Comparison of ENCODE assay signal across 29 mouse cellular contexts in the genomic region with DNA sequence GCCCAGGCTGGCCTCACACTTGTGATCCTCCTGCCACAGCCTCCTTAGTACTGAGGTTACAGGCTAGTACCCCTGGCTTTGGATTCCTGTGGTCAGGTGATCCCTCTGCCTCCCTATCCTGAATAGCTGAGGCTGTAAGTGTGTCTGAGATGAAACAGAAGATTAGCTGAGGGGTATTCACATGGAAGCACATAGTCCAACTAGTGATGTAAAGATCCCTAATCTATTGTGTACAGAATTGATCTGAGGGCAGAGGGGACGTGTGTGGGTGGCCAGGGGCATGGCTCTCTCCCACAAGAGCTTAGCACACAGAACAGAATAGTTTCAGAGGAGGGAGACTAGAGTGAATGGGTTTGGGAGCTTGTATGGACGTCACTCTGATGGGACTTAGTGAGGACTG. TPM values are rescaled to one million over a fixed set of nuclear protein-coding genes. Genes with fewer than 3 reads are reported as not detected.
DNase-seq lines count a peak whose midpoint lies in the region; ATAC-seq and TF ChIP-seq lines count a peak whose summit lies in the region.
"Had no signal": no experiment of that assay in that cellular context is flagged by ENCODE, and none has a peak within 500 bp of the region (broad histone marks: within the 10 kb centered on the region; RNA-seq: fewer than 3 reads in every experiment).

No protein-coding gene starts in this region.

- no peaks in the 10 kb centered on the region for H3K9me3 ChIP-seq in liver, embryonic 13.5 days (replicated peaks)
- H3K9me3 ChIP-seq in liver, embryonic 15.5 days (replicated peaks) = no peaks in the 10 kb centered on the region
- H3K9me3 ChIP-seq in liver, postnatal 0 days (ENCODE audit: low read length) = no peaks in the 10 kb centered on the region
- H3K9me3 ChIP-seq: embryonic facial prominence, embryonic 13.5 days; embryonic facial prominence, embryonic 15.5 days; forebrain, embryonic 10.5 days; forebrain, embryonic 12.5 days; G1E had no signal

- H3K27me3 ChIP-seq in liver, adult 2 months (ENCODE audit: control insufficient read depth, insufficient read depth, low read length) = no peaks in the 10 kb centered on the region
- H3K27me3 ChIP-seq in liver, embryonic 13.5 days = no peaks in the 10 kb centered on the region
- no peaks in the 10 kb centered on the region for H3K27me3 ChIP-seq in liver, embryonic 15.5 days
- H3K27me3 ChIP-seq in liver, postnatal 0 days (ENCODE audit: insufficient read depth, low read length) = no peaks in the 10 kb centered on the region
- H3K27me3 ChIP-seq: CH12.LX; embryonic facial prominence, embryonic 15.5 days; forebrain, embryonic 12.5 days; Patski had no signal

- H3K4me2 ChIP-seq in liver, embryonic 13.5 days = no peak overlapping the region
- H3K4me2 ChIP-seq in liver, embryonic 15.5 days = no peak overlapping the region
- H3K4me2 ChIP-seq in liver, postnatal 0 days (ENCODE audit: low read depth, low read length) = 0 out of 2 replicates have a peak overlapping the region, but pooled peaks have one; percentile 29
- H3K4me2 ChIP-seq: embryonic facial prominence, embryonic 13.5 days; embryonic facial prominence, embryonic 15.5 days; forebrain, embryonic 12.5 days had no signal

- peaks cover 50% of the 10 kb centered on the region for H3K4me1 ChIP-seq in liver, adult 2 months (ENCODE audit: control insufficient read depth, insufficient read depth, low read length)
- peaks cover 23% of the 10 kb centered on the region for H3K4me1 ChIP-seq in liver, embryonic 13.5 days (replicated peaks)
- 0 out of 2 replicates have a peak, but pooled peaks cover 13% of the 10 kb centered on the region for H3K4me1 ChIP-seq in liver, embryonic 15.5 days (replicated peaks)
- H3K4me1 ChIP-seq in liver, postnatal 0 days (ENCODE audit: insufficient read depth) = peaks cover 32% of the 10 kb centered on the region
- H3K4me1 ChIP-seq: embryonic facial prominence, embryonic 15.5 days; forebrain, embryonic 10.5 days; forebrain, embryonic 12.5 days had no signal

- WGBS in liver, adult 2 months = 36% methylated on average over 2 of the region's 2 CpGs
- WGBS in liver, embryonic 13.5 days (ENCODE audit: insufficient replicate concordance) = 32% methylated on average over 2 of the region's 2 CpGs
- WGBS in liver, embryonic 15.5 days (ENCODE audit: insufficient replicate concordance) = 29% methylated on average over 2 of the region's 2 CpGs
- 35% methylated on average over 2 of the region's 2 CpGs for WGBS in liver, postnatal 0 days (ENCODE audit: insufficient replicate concordance)

- peak; percentile 71 for DNase-seq in liver, adult 2 months (ENCODE audit: extremely low read depth, low read depth, low spot score)
- no peak for DNase-seq in liver
- DNase-seq in liver, embryonic 13.5 days = no peak
- DNase-seq in liver, postnatal 0 days = no peak
- DNase-seq in testis, postnatal 14 days (ENCODE audit: low spot score) = no peak
- no peak for DNase-seq in layer of hippocampus, postnatal 36 days
- DNase-seq in thymus, adult 18-20 months = no peak
- DNase-seq: adrenal gland, adult 8-10 months; adrenal gland, postnatal 14 days; adrenal gland, postnatal 36 days; B cell, adult 2 months; cerebellum, adult 11-12 months; cerebellum, adult 2 months; cerebellum, adult 9-10 months; cerebellum, postnatal 14 days; cerebellum, postnatal 36 days; embryo, embryonic 11 days had no signal

- ATAC-seq in liver, embryonic 13.5 days (ENCODE audit: low read depth) = peak; percentile 76
- ATAC-seq in liver, embryonic 15.5 days (ENCODE audit: insufficient read depth) = peak; percentile 72
- ATAC-seq in liver, postnatal 0 days = peak; percentile 82
- ATAC-seq: activated CD4-positive, CD25-positive, alpha-beta regulatory T cell, adult 4 months; CD4-positive, CD25-positive, alpha-beta regulatory T cell, adult 4 months; forebrain, embryonic 14.5 days; Patski had no signal

- no peak overlapping the region for H3K4me3 ChIP-seq in liver, adult 2 months (ENCODE audit: insufficient read depth, low read depth, low read length)
- H3K4me3 ChIP-seq in liver, embryonic 13.5 days (replicated peaks) = no peak overlapping the region
- H3K4me3 ChIP-seq in liver, embryonic 15.5 days (replicated peaks) = no peak overlapping the region
- no peak overlapping the region for H3K4me3 ChIP-seq in liver, postnatal 0 days (ENCODE audit: low read depth, low read length)
- H3K4me3 ChIP-seq: embryonic facial prominence, embryonic 13.5 days; embryonic facial prominence, embryonic 15.5 days; erythroblast, embryonic 14.5 days; forebrain, embryonic 10.5 days; forebrain, embryonic 12.5 days had no signal

- H3K9ac ChIP-seq in liver, adult 2 months (ENCODE audit: low read depth, low read length) = peak overlapping the region; percentile 25; the same call in 1 of the 2 replicates
- H3K9ac ChIP-seq in liver, embryonic 13.5 days = no peak overlapping the region
- H3K9ac ChIP-seq in liver, embryonic 15.5 days = no peak overlapping the region
- no peak overlapping the region for H3K9ac ChIP-seq in liver, postnatal 0 days (replicated peaks)
- H3K9ac ChIP-seq: embryonic facial prominence, embryonic 13.5 days; embryonic facial prominence, embryonic 15.5 days; forebrain, embryonic 12.5 days had no signal

- no peak for TF ChIP-seq POLR2A in liver, adult 2 months (IDR thresholded peaks at IDR 0.05; ENCODE audit: extremely low read depth, insufficient read depth, low read length)

- TF ChIP-seq CTCF in liver, adult 2 months (IDR thresholded peaks at IDR 0.05; ENCODE audit: low read depth, low read length) = no peak
- no peak for TF ChIP-seq CTCF in liver, postnatal 0 days (IDR thresholded peaks at IDR 0.05; ENCODE audit: low read depth)

- 0 out of 2 replicates have a peak, but pooled peaks cover 3% of the 10 kb centered on the region for H3K36me3 ChIP-seq in liver, adult 2 months (ENCODE audit: control insufficient read depth, insufficient read depth, low read length)
- no peaks in the 10 kb centered on the region for H3K36me3 ChIP-seq in liver, embryonic 13.5 days
- H3K36me3 ChIP-seq in liver, embryonic 15.5 days (replicated peaks) = no peaks in the 10 kb centered on the region
- no peaks in the 10 kb centered on the region; the same call in 1 of the 2 replicates for H3K36me3 ChIP-seq in liver, postnatal 0 days (replicated peaks; ENCODE audit: insufficient read depth, low read length)
- H3K36me3 ChIP-seq: embryonic facial prominence, embryonic 13.5 days; forebrain, embryonic 10.5 days; forebrain, embryonic 12.5 days; G1E had no signal

- H3K79me2 ChIP-seq in liver, adult 2 months (ENCODE audit: control insufficient read depth, insufficient read depth, low read length) = no peaks in the 10 kb centered on the region

- peak overlapping the region; percentile 86 for H3K27ac ChIP-seq in liver, adult 2 months (replicated peaks; ENCODE audit: insufficient read depth, low read depth, low read length)
- H3K27ac ChIP-seq in liver, embryonic 13.5 days = peak overlapping the region; percentile 72
- H3K27ac ChIP-seq in liver, embryonic 15.5 days (replicated peaks) = peak overlapping the region; percentile 60
- H3K27ac ChIP-seq in liver, postnatal 0 days (ENCODE audit: low read depth) = peak overlapping the region; percentile 90
- H3K27ac ChIP-seq: embryonic facial prominence, embryonic 13.5 days; embryonic facial prominence, embryonic 15.5 days; forebrain, embryonic 10.5 days; forebrain, embryonic 12.5 days had no signal

- peak; percentile 68; the same call in 1 of the 2 replicates for TF ChIP-seq EP300 in liver, postnatal 0 days (IDR thresholded peaks at IDR 0.05; ENCODE audit: low read depth)

RNA-seq across cellular contexts. Expression of gene Hs3st3b1, which starts 41.8 kb away (rescaled TPM):
- 38.5 and 45.6 TPM in 2 replicates for total RNA-seq in liver, adult 2 months (2014; rRNA removed)
- 57.5 and 57.7 TPM in 2 replicates for polyA plus RNA-seq in liver, adult 2 months (2012; rRNA removed)
- 12.6 and 17.3 TPM in 2 replicates for polyA plus RNA-seq in liver, embryonic 13.5 days (2015; fragmentation: Nextera tagmentation; extraction: Ambion mirVana)
- polyA plus RNA-seq in liver, embryonic 15.5 days (2015; fragmentation: Nextera tagmentation; extraction: Ambion mirVana) = 13.4 and 14.6 TPM in 2 replicates
- polyA plus RNA-seq in liver, postnatal 0 days (2015; fragmentation: Nextera tagmentation; extraction: Ambion mirVana) = 20.0 and 21.1 TPM in 2 replicates
- under 1 TPM; 0.52 to 0.63 TPM for total RNA-seq in layer of hippocampus, postnatal 36 days (2021)
- polyA plus RNA-seq: G1E had no signal
